Mouse (Mus musculus) neural tube, embryonic 10.5 days (tissue): ENCODE data around the gene Foxb2.

Experiments used
- DNase-seq: peaks from one replicate; pipeline ENCODE4 v3.0.0-alpha.2; 2017; ENCODE audit warnings: low spot score; ENCODE audit errors: extremely low spot score

Gene Foxb2

DNA sequence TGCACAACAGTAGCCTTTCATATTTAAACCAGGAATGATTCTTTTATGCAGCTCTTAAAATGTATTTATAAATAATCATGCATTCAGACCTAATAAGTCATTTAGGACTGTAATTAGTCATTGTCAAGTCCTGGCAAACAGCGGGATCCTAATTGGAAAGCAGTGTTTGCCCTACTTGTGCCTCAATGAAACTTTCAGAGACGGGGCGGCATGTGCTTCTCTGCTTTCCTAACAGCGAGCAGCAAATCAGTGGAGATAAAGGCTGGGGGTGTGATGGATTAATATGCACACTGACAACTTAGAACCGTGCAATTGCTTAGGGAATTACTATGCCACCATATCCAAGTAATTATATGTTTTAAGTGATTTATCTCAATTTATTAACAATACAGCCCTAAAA lies 48.4 kb downstream of the Foxb2 start:
- DNase-seq: no peak
